Mouse (Mus musculus) olfactory bulb, adult 2 months (tissue): Measurements from ENCODE around the gene Pgk1. TPM values are rescaled to one million over a fixed set of nuclear protein-coding genes. Genes with fewer than 3 reads are reported as not detected.

ENCODE experiments used
- H3K27ac ChIP-seq: fragments of 200-500 bp; 2 replicates; pipeline ENCODE4 v1.5.1; 2012; ENCODE audit warnings: low read depth, low read length; ENCODE audit not compliant: insufficient read depth
- H3K4me1 ChIP-seq: fragments of 200-500 bp; 2 replicates; pipeline ENCODE4 v1.6.1; 2012; ENCODE audit warnings: low read length; ENCODE audit not compliant: control insufficient read depth, insufficient read depth
- H3K4me3 ChIP-seq: fragments of 200-500 bp; 2 replicates; pipeline ENCODE4 v1.5.1; 2012; ENCODE audit warnings: mild to moderate bottlenecking, low read depth, low read length, moderate library complexity; ENCODE audit not compliant: insufficient read depth
- CTCF ChIP-seq: fragments of 200-500 bp; IDR thresholded peaks from 2 replicates; pipeline ENCODE4 v1.5.1; 2012; ENCODE audit warnings: low read depth, mild to moderate bottlenecking, low read length, moderate library complexity; ENCODE audit not compliant: insufficient read depth
- POLR2A ChIP-seq: fragments of 200-500 bp; IDR thresholded peaks from 2 replicates; pipeline ENCODE4 v1.6.1; 2012; ENCODE audit warnings: mild to moderate bottlenecking, low read depth, low read length, moderate library complexity; ENCODE audit not compliant: insufficient read depth
- WGBS: fragments of 180-500 bp; shearing (Covaris S2); methylation state at CpG from one replicate; pipeline ENCODE4 v1.1.7; 2018; 5-methylcytosine and 5-hydroxymethylcytosine counted together
- polyA plus RNA-seq: library from polyadenylated mRNA; stranded (reverse); fragments of >200 nt; gene quantifications from 2 replicates; pipeline ENCODE4 v1.2.4, GENCODE M21; 2012; ENCODE audit warnings: low replicate concordance; ENCODE audit not compliant: missing spikeins, insufficient read depth, insufficient read length

The Pgk1 gene
- polyA plus RNA-seq, 1 experiment: not detected

DNA sequence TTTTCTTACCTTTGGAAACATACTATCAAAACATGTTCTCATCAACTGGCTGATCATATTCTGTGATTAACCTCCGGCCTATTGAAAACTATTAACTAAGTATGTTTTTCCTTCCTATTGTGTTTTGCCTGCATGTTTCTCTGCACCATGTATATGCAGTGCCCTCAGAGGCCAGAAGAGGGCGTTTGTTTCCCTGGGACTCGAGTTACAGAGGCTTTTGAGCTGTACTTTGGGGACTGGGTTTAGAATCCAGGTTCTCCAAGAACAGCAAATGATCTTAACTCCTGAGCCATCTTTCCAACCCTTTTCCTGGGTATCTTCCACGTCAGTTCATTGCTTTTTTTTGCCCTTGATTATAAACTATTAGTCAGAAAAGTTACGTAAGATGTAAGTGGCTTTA lies 10.4 kb downstream of the Pgk1 start:
- Histone ChIP-seq H3K4me1 (no peaks in the 10 kb centered on the region), H3K27ac (no peak overlapping the region), H3K4me3 (no peak overlapping the region)
- TF ChIP-seq POLR2A: no peak
- no peak for TF ChIP-seq CTCF
- WGBS: 50% methylated on average over 5 of the region's 5 CpGs

DNA sequence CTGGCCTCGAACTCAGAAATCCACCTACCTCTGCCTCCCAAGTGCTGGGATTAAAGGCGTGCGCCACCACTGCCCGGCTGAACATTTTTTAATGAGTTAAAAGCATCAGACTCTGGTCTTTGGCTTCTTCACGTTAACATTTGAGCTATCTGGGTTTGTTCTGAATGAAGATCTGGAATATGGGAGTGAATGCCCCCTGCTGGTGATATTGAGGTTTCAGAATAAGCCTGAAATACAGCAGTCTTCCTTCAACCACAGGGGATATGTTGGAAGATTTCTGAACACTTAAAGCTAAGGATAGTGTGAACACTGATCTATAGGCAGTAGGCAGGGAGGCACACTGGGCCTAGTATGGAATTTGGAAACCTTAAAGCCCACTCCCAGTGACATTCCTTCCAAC lies 12.0 kb downstream of the Pgk1 start:
- no peak overlapping the region for H3K27ac ChIP-seq
- no peaks in the 10 kb centered on the region for H3K4me1 ChIP-seq
- no peak overlapping the region for H3K4me3 ChIP-seq
- TF ChIP-seq CTCF: no peak
- TF ChIP-seq POLR2A: no peak
- WGBS: 75% methylated on average over 5 of the region's 5 CpGs

DNA sequence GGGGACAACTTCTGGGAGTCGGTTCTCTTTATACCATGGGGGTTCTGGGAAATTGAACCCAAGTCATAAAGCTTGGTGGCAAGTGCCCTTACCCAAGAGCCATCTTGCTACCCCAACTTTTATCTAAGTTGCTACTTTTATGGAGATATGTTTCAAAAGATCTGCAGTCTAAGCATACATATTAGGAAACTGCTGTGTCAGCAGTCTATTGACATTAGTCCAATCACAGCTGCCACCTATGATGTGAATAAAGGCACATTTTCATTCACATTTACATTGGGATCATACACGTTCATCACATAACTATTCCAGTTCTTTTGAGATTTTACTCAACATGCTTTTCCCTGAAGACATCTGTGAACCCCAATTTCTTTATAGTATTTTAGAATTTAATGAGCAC lies 22.2 kb downstream of the Pgk1 start:
- 93% methylated on average over 2 of the region's 2 CpGs for WGBS
- no peak for TF ChIP-seq POLR2A
- no peak for TF ChIP-seq CTCF
- no peaks in the 10 kb centered on the region for H3K4me1 ChIP-seq
- no peak overlapping the region for H3K4me3 ChIP-seq
- H3K27ac ChIP-seq: no peak overlapping the region

DNA sequence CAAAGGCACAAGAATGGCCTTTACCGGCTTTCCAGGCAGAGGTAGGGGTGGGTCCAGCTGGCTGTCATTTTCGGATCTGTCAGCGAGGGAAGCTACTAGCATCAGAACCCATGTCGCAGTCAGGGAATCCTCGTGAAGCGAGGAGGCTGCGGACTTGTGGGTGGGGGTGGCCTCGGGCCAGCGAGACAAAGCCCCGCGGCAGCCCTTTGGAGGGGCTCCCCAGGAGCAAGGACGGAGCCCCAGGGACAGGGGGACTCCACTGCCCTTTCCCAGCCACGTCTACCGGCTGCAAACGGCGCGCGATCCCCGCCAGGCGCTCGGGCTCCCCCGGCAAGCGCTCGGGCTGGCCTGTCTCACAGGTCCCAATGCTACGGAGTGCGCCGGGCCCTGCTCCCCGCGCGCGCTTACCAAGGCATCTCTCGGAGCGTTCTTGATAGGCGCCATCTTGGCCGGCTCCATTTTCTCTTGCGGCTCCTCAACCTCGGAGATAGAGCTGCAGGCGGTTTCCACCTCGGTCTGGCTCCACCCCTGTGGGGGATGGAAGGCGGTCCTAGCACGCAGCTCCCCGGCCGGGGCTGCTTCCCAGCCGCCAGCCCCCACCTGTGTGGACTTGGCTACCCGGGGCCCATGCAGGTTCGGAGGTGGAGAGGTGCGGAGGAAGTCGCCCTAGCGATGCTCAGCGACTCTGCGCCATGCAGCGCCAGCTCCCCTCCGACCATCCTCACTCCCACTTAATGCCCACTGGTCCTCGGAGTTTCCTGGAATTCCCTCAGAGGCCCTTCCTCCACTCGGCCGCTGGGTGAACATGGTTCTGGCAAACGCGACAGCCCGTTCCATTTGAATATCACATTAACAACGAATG lies 32.5 kb downstream of the Pgk1 start:
- H3K27ac ChIP-seq: peak overlapping the region; percentile 85
- WGBS: 17% methylated on average over 60 of the region's 60 CpGs
- TF ChIP-seq CTCF (no peak), POLR2A (peak; percentile 2; the same call in 1 of the 2 replicates)
- H3K4me3 ChIP-seq: peak overlapping the region; percentile 96
- no peaks in the 10 kb centered on the region for H3K4me1 ChIP-seq

DNA sequence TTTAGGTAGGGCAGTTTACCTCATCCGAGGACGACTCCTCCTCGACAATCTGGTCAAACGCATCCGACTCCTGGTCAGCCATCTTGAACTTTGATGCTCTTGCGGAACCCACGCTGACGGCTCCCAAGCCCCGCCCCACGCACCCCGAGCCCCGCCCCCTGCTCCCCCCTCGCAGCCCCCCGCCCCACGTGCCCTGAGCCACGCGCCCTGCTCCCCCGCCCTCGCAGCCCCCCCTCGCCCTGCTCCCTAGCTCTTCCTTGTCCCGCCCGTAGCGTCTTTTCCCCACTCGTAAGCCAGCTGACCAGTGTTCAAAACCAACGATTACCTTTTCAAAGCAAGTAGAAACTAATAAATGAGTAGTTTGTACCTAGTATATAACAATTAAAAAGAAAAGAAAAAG lies 34.2 kb downstream of the Pgk1 start, which contains the start of gene Taf9b:
Gene Taf9b (minus strand): TSS at position 101 of the 400 bp plus-strand sequence.
- TF ChIP-seq POLR2A (no peak), CTCF (no peak)
- peak within 1 kb of the TSS; percentile 85 for H3K27ac ChIP-seq
- H3K4me3 ChIP-seq: peak within 1 kb of the TSS; percentile 96
- no peaks in the 10 kb centered on the region for H3K4me1 ChIP-seq
- WGBS: 91% methylated on average over 25 of the region's 25 CpGs

Other genes starting within 250 kb of the Pgk1 start
- not detected in 2 replicates for gene Magt1, start 175.2 kb upstream of the Pgk1 start, polyA plus RNA-seq
- gene Cox7b, start 171.4 kb upstream of the Pgk1 start, polyA plus RNA-seq: not detected in 2 replicates
- gene Atp7a, start 159.8 kb upstream of the Pgk1 start, polyA plus RNA-seq: not detected in 2 replicates
- not detected in 2 replicates for gene Tlr13, start 43.9 kb upstream of the Pgk1 start, polyA plus RNA-seq
- not detected in 2 replicates for gene Taf9b, start 34.1 kb downstream of the Pgk1 start, polyA plus RNA-seq
- not detected in 2 replicates for gene Fnd3c2, start 68.3 kb downstream of the Pgk1 start, polyA plus RNA-seq